Mouse (Mus musculus) erythroblast, embryonic 14.5 days (primary cell): ENCODE results near the gene Taf1d.
"Not testable (repeated sequence)": the region's sequence is repeated elsewhere in the genome, so short reads cannot be mapped to it uniquely, and the experiment has no call there.

Source experiments
- GATA1 ChIP-seq: IDR thresholded peaks from 2 replicates; pipeline ENCODE4 v1.6.1; 2012; ENCODE audit warnings: low read length, inconsistent platforms, mixed read lengths
- TAL1 ChIP-seq: IDR thresholded peaks from 3 replicates; pipeline ENCODE4 v1.6.1; 2012; ENCODE audit warnings: low read length, inconsistent platforms, mixed read lengths

DNA sequence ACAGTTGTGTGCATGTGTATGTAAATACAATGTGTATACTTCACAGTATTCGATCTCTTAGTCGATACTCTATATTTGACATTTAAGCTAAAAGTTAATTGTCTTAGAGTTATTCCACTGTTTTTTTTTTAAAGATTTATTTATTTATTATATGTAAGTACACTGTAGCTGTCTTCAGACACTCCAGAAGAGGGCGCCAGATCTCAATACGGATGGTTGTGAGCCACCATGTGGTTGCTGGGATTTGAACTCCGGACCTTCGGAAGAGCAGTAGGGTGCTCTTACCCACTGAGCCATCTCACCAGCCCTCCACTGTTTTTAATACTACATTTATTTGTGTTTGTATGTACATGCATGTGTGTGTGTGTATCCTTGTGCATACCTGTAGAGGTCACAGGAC, 4.0 kb upstream of the Taf1d start:
- TF ChIP-seq GATA1, TAL1: not testable (repeated sequence)
